Mouse (Mus musculus) heart, postnatal 0 days (tissue): ENCODE measurements around the gene Tbxas1.

Experiments
- CTCF ChIP-seq: IDR thresholded peaks from 2 replicates; pipeline ENCODE4 v1.5.1; 2016; ENCODE audit warnings: antibody characterized with exemption, control low read depth, low read depth
- EP300 ChIP-seq: IDR thresholded peaks from 2 replicates; pipeline ENCODE4 v1.6.1; 2016; ENCODE audit warnings: antibody characterized with exemption, low read depth

- TF ChIP-seq CTCF (no peak), EP300 (no peak)
These were observed 161.0 kb downstream of the Tbxas1 start for GRCm38 (mm10) chr6:39036204-39036603.
